Mouse (Mus musculus): ENCODE measurements around the gene Hmx2.

The Hmx2 gene

DNA sequence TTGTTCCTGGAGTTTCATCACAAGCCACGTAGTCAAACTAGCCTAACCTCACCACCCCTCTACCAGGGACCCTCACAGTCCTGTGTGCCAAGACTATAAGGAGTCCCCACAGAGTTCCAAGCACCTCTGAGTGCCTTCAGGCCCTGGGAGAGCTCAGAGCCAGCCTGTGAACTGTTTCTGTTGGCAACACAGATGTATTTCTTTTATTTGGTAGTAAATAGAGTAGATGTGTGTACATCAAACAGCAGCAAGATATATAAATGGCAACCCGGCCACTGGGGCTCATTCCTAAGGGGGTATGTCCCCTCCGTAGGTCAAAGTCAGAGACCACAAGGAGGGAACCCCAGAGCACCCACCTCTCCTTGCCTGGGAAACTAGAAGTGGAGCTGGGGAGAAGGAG lies at the start of gene Hmx2:
Hmx2 (plus strand) TSS at position 301 of the 400 bp plus-strand sequence.
- no peak for DNase-seq (ENCODE audit: low spot score in 2 of 2)

DNA sequence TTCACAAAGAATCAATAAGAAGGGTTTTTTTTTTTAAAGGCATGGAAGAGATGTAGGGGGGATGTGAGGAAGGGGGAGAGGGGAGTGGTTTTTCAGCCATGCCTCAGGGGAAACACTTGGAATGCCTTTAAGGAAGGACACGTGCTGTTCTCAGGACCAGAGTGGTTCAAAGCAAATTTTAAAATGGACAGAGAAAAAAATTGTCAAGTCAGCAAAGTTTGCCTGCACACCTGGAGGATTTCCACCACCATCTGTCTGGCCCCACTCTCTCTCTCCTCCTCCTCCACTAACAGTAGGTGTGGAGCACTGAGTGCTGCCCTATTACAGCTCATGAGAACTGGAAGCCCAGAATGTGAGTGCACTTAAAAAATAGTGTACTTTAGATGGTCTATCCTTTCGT lies 44.8 kb upstream of the Hmx2 start:
- DNase-seq (ENCODE audit: low spot score in 2 of 2): no peak

DNA sequence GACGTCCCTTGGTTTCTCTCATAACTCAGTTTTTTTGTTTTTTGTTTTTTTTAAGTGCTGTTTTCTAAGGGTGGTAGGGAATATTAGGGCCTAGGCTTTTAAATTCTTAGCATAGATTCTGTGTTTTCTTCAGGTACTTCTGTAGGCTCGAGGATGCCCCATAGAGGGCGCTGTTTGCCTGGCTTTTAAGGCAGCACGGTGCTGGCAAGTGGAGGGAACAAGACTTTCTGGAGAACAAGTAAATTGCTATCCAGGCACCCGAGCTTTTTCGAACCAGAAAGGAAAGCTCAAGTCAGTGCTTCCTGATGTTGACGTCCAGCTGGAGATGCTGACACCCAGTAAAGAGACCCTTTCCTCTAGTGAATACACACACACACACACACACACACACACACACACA lies 8.6 kb upstream of the Hmx2 start:
- peak; percentile 72 to 78 for DNase-seq (ENCODE audit: low spot score in 2 of 2)

DNA sequence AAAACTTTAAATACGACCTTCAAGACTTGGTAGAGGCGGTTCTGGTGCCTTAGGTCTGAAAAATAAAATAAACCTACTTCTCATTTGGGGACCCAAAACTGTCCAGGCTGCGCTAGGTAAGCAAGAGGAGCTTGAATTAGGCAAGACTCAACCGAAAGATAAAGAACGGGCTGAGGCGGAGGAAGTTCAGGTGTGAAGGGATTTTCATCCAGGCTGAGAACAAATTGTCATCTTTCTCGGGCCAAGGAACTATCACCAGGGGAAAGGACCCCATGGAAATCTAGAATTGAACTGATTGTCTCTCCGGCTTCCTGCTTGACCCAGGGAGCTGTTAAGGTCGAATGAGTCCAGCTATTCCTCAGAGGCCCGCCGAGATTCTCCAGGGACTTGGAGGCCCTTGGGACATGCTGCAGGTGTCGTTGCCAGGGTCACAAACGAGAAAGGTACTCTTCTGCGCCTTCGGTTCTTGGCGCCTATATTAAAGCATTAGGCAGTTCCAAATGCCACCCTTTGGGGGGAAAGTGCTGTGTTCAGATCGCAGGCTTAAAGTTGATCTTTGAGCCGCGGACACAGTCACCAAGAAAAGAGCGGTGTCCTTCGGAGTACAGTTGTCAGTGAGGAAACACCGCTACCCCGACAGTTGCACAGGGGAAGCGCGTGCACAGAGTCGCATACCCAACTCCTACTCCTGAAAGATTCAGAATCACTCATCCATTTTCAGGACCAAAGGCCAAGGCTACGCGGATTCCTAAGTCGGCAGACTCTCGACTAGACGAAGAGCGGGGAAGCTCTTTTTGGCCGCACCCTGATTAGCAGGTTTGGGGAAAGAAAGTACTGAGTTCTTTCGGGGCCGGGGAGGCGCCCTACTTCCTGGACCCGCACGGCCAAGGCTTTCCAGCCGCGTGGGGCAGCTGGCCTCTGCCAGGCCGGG lies 7.1 kb upstream of the Hmx2 start:
- DNase-seq (ENCODE audit: low spot score in 2 of 2): no peak

DNA sequence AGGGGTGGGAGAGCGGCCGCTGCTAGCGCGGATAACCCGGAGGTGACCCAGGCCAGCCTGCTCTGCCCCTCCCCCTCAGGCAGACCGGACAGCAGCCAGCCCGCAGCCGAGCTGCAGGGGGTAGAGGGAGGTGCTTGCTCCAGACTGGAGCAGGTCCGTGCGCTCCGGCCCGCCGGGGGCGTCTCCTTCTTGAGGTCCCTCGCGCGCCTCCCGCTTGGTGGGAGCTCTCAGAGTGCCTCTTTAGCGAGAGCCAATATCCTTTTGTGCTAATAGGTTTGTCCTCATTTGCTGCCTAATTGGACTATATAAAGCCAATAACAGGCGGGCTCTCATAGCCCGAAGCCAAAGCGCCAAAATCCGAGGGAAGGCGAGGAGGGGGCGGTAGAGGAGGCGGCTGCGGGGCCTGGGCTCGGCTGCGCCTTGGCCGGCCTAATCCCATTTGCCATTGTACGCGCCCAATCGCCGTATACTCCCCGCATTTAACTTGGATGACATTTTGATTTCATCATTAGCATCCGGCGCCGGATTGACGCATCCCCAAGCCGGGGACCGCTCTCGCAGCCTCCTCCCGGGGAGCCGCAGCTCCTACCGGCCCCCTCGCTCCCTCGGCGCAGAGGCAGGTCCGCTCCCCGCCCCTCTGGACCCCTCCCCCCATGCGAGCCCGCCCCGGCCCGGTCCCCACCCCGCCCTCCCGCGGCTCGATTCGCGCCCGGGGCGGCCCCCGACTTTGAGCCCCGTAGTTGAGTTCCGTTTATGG lies 6.3 kb upstream of the Hmx2 start, which contains the start of gene Hmx3:
Hmx3 (plus strand) TSS at position 753 of the 757 bp plus-strand sequence.
- DNase-seq (ENCODE audit: low spot score in 2 of 2): no peak

DNA sequence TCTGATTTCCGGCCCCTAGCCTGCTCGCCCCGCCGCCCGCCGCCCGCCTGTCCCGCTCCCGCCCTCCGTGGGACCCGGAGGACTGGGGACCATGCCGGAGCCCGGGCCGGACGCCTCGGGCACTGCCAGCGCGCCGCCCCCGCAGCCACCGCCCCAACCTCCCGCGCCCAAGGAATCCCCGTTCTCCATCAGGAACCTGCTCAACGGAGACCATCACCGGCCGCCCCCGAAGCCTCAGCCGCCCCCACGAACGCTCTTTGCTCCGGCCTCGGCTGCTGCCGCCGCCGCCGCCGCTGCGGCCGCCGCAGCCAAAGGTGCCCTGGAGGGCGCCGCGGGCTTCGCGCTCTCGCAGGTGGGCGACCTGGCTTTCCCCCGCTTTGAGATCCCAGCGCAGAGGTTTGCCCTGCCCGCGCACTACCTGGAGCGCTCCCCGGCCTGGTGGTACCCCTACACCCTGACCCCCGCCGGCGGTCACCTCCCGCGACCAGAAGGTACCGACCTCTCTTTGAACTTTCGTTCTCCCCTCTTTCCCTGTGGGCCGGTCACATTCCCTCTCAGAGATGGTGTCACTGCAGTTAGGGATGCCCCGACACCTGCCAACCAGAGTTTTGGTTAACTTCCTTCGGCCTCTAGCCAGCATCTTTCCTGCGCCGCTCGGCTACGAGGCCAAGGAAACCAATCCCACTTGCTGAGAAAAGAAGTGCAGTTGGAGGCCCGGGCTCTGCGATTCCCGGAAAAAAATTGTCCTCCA lies 5.5 kb upstream of the Hmx2 start:
- DNase-seq (ENCODE audit: low spot score in 2 of 2): peak in 1 of 2 experiments; percentile 36

DNA sequence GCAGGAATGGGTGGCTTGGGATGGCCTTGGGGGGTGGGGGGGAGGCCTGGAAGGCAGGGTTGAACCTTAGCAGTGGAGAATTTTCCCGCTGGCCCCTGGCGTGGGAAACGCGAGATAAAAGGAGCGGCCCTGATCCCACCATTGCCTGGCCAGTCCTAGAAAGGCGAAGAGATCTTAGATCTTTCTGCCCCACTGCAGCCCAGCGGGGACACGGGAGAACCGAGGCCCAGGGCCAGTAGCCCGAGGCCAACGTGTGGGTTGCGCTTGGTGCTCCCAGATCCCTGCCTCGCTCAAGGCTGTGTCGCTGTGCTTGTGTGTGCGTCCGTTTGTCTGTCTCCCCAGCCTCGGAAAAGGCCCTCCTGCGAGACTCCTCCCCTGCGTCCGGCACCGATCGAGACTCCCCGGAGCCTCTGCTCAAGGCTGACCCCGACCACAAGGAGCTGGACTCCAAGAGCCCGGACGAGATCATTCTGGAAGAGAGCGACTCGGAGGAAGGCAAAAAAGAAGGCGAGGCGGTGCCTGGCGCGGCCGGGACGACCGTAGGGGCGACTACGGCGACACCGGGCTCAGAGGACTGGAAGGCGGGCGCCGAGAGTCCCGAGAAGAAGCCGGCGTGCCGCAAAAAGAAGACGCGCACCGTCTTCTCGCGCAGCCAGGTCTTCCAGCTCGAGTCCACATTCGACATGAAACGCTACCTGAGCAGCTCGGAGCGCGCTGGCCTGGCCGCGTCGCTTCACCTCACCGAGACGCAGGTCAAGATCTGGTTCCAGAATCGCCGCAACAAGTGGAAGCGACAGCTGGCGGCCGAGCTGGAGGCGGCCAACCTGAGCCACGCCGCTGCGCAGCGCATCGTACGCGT lies 4.7 kb upstream of the Hmx2 start:
- DNase-seq (ENCODE audit: low spot score in 2 of 2): peak in 1 of 2 experiments; percentile 43

DNA sequence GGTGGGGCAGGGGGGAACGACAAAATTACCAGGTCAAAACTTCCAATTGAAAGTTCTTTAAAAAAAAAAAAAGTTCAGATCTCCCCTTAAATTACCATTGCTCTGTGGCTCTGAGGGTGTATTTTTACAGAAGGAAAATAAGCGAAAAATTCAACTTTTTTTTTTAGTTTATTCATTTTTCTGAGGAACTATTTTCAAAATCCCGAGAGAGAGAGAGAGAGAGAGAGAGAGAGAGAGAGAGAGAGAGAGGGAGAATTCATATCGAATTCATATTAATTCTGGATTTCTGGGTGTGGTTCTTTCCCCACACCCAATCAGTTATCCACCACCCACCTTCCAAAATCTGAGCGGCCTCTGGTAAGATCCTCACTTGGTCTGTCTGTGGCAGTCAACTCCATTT lies 3.7 kb upstream of the Hmx2 start:
- no peak for DNase-seq (ENCODE audit: low spot score in 2 of 2)

DNA sequence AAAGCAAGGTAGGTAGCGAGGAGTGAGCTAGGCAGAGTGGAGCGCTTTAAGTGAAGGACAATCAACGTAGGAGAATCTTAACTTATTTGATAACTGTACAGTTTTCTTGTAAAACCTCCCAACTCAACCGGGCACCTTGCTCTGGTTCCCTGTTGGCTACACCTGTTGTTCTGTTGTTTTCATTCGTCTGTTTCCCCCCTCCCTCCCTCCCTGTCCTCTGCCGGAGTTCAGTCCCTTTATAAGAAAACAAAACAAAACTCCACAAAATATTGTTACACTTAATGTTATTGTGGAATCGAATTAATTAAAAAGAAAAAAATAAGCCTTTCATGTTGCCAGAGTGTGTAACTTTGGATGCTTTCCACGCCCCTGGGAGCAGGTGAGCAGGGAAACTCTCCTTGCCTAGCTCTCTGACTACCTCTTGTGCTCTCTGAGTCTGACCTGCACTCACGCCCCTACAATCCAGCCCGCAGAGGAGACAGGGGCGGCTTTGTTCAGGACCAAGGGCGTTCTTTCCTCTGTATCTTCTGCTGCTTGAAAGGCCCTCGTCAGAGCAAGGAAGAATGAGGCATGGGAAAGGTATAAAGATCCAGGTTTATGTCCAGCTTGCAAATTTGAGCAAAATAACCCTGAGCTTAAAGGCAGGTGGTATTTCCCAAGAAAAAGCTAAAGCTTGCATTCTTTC lies 2.7 kb upstream of the Hmx2 start:
- no peak for DNase-seq (ENCODE audit: low spot score in 2 of 2)

DNA sequence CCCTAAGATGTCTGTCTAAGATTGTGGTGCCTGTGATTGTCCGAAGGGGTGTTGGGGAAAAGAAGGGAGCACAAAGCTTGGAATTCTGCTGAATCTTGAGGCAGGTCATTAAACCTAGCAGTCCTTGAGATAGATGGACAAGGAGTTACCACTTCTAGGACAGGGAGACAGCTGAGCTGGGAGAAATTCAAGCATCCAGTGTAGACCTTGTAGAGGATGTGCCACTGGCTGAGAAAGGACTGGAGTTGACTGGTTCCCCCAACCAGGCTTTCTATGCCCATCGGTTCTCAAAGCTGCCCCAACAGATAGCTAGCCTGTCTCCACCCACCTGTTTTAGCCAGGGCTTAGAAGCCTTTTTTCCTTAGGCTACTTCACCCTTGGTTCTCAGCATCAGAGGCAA lies 2.1 kb upstream of the Hmx2 start:
- no peak for DNase-seq (ENCODE audit: low spot score in 2 of 2)

DNA sequence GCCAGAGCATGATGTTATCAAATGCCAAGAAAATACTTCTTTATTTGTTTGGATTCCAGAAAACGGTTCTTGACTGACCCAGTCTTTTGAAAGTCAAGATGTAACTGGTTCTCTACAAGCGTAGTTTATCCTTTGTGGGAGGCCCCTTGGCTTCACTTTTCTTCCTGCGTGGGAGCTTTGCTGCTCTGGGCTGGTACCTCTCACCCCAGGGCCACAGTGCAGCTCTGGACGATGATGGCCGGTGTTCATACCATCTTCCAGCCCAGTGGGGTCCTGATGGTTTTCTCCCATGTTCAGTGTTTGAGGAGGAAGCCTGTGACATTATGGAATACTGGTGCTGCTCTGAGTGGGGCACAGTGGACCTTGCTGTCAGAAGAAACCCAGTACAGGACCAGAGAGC lies 1.1 kb upstream of the Hmx2 start:
- no peak for DNase-seq (ENCODE audit: low spot score in 2 of 2)

DNA sequence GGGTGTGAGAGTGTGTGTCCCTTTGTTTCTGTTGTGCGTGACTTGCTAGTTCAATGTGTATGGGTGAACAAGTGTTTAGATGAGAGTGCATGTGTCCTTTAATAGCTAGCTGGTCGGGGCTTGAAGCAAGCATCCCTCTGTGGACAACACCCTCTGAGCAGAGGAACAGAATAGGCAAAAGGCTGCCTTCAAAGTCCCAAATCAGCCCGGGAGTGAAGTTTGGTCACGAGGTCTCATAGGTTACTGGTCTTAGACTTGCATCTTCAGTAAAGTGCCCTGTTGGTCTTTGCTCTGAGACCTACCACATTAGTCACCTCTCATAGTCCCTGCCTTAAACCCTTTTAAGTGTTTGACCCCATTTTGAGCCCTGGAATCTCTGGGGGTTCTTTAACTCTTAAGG lies 2.9 kb downstream of the Hmx2 start:
- DNase-seq (ENCODE audit: low spot score in 2 of 2): no peak

DNA sequence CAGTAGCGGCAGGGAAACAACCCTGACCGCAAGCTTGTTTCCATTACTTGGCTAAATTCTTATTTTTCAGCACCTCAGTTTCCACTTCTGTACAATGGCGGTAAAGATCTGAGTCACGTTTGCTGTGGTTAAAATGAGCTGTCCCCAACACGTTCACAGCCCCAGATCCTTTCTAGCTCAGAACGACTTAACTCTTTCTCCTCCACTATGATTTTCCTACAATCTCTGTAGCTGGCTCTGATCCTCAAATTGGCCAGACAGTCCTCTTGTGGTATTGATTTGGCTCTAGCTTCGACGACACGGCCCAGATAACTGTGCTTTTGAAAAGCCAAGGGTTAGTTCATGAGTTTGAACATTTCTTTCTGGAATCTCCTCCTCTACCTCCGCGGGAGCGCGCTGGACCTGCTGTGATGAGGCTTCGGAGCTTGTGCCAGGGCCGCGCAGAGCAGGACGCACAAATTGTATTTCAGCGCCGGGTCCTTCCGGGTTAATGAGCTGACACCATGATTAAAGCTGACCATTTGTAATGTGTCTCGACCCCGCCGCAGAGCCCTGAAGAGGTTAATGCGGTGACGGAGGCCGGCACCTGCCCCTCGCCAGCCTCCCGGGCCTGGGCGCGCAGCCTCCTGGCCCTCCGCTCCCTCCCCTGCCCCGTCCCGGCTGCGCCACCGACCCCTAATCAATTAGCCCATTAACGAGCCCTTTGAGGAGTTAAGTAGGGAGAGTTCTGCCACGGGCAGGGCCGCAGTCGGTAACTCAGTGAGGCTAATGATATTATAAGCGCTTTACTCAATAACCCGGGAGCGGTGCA lies 3.6 kb downstream of the Hmx2 start:
- DNase-seq (ENCODE audit: low spot score in 2 of 2): no peak

DNA sequence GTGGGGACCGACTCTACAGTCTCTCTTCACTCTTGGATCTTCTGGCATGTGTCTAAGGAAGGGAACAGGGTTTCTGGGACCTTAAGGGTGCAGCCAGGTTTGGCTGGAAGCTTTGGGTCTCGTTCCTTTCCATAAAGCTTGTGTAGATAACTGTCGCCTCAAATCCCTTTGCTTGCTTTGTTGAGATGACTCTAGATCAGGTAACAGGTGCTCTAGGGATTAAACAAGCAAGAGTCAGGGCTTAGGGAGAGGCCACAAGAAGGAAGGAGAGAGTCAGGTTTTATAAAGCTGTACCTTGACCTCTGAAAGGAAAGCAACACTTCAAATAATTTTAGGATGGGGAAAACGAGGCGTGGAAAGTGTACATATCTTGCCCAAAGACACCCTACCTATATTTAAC lies 4.2 kb downstream of the Hmx2 start:
- no peak for DNase-seq (ENCODE audit: low spot score in 2 of 2)

DNA sequence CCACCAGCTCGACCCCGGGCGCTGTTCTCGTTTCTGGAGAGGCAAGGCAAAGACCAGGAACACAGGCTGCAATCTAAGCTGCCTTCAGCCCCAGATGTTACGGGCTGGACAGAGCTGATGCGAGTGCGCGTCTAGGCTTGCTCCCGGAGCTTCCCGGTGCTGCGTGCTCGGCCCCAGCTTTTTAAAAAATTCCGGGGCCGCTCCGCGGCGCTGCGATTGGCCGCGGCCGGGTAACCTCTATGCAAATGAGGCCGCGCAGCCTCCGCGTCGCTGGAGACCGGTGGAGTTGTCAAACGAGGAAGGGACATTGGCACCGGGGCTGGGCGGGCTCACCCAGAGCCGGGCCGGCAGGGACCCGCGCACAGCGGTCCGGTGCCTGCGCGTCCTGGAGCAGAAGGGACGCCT lies 5.2 kb downstream of the Hmx2 start:
- peak in 1 of 2 experiments; percentile 44 for DNase-seq (ENCODE audit: low spot score in 2 of 2)

DNA sequence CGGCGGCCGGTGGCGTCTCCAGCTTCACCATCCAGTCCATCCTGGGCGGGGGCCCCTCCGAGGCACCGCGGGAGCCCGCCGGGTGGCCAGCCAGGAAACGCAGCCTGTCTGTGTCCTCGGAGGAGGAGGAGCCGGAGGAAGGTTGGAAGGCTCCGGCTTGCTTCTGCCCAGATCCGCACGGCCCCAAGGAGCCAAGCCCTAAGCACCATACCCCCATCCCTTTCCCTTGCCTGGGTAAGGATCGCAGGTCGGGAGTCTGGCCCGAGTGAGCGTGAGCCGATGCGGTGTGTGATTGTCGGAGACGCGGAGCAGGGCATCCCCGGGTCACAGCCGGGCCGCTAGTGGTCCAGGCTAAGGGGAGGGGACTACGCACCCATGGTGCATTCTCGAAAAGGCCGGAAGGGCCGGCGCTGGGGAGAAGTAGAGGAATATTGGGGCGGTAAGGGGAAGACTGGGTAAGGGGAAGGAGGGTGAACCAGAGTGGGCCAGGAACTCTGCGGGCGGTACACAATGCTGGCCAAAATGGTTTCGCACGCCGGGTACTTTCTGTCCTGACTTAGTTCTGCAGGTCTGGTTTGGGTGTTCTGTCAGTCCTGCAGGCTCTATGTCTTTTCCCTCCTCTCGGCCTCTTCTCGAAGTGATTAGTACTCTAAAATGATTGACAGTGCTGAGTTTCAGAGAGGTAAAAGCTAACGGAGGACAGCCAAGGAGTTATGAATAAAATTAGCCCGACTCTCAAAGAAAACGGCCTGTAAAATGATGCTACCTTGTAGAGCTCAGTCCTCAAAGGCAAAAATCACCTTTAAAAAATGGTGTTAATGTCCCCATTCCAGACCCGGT lies 6.0 kb downstream of the Hmx2 start:
- DNase-seq (ENCODE audit: low spot score in 2 of 2): no peak

DNA sequence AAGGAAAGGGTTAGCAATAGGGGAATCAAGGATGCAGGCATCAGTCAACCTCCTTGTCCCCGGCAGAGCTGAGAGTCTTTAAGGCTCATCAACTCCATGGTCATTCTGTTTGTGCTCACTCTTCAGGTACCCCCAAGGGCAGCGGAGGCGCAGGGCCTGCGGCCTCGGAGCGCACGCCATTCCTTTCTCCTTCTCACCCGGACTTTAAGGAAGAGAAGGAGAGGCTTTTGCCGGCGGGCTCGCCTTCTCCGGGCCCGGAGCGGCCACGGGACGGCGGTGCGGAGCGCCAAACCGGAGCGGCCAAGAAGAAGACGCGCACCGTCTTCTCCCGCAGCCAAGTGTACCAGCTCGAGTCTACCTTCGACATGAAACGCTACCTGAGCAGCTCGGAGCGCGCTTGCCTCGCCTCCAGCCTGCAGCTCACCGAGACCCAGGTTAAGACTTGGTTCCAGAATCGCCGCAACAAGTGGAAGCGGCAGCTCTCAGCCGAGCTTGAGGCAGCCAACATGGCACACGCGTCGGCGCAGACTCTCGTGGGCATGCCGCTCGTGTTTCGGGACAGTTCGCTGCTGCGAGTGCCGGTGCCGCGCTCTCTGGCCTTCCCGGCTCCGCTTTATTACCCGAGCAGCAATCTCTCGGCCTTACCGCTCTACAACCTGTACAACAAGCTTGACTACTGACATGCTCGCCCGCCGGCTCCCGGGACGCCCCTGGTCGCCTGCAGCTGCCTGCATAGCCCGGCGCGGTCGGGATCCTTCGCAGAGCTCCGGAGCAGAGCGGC lies 6.9 kb downstream of the Hmx2 start:
- DNase-seq (ENCODE audit: low spot score in 2 of 2): peak in 1 of 2 experiments; percentile 56

DNA sequence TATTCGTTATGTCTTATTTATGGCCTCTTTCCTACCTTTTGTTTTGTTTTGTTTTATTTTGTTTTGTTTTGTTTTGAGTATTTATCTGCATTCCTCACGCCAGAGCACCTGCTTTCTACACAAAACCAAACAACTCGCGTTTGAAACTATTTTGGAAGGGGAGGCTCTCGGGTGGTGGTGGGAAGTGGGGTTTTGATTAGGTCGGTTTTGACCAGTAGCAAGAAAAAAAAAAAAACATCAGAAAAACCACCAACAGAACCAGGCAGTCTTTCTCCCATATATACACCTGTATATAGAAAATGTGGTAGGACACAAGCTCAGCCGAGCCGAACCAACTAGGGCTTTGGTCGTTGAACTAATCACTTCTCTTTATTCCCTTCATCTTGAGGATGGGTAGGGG lies 7.5 kb downstream of the Hmx2 start:
- no peak for DNase-seq (ENCODE audit: low spot score in 2 of 2)

All from urinary bladder, adult 18-20 months (tissue).